Mouse (Mus musculus) megakaryocyte, embryonic 14.5 days (primary cell): Measurements from ENCODE around the gene Gm14698. TPM values are rescaled to one million over a fixed set of nuclear protein-coding genes. Genes with fewer than 3 reads are reported as not detected.
"Not testable (repeated sequence)": the region's sequence is repeated elsewhere in the genome, so short reads cannot be mapped to it uniquely, and the experiment has no call there.

Experiments used
- H3K27me3 ChIP-seq: replicated peaks from 2 replicates; pipeline ENCODE3; 2012; ENCODE audit warnings: inconsistent platforms
- H3K36me3 ChIP-seq: replicated peaks from 2 replicates; pipeline ENCODE3; 2012; ENCODE audit warnings: low read length, inconsistent platforms, mixed read lengths
- H3K4me1 ChIP-seq: 2 replicates; pipeline ENCODE4 v1.6.1; 2012; ENCODE audit warnings: inconsistent platforms
- H3K4me3 ChIP-seq: replicated peaks from 2 replicates; pipeline ENCODE3; 2012; ENCODE audit warnings: moderate library complexity, mild to moderate bottlenecking, inconsistent platforms
- H3K9me3 ChIP-seq: 2 replicates; pipeline ENCODE4 v1.6.1; 2012; ENCODE audit warnings: inconsistent platforms
- FLI1 ChIP-seq: IDR thresholded peaks from 2 replicates; pipeline ENCODE4 v1.6.1; 2012; ENCODE audit warnings: low read length, inconsistent platforms, mixed read lengths
- GATA1 ChIP-seq: IDR thresholded peaks from 3 replicates; pipeline ENCODE4 v1.6.1; 2012; ENCODE audit warnings: mixed read lengths, low read length, inconsistent platforms, borderline replicate concordance
- polyA plus RNA-seq: library from polyadenylated mRNA; stranded (reverse); fragments of >175 nt; gene quantifications from 2 replicates; pipeline ENCODE4 v1.2.3, GENCODE M21; 2012; ENCODE audit warnings: low replicate concordance; ENCODE audit not compliant: insufficient read depth

The Gm14698 gene
- polyA plus RNA-seq: 0.47 TPM in 1 of 2 replicates, not detected in the other

DNA sequence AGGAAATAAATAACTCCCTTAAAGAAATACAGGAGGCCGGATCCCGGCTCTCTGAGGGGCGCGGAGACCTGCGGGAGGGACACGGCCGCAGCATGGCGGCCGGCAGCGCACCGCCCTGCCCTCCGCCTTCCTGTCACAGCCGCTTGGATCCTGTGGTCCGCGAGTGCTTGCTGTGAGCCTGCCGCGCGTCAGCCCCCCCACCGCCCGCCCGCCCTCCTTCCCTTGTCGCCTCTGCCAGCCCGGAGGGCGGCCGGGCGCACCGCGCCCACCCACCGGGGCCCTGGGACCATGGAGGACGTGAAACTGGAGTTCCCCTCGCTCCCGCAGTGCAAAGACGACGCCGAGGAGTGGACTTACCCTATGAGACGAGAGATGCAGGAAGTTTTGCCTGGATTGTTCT is at the start of gene Gm14698:
Gm14698 (plus strand) TSS at position 35 of the 400 bp plus-strand sequence.
- not testable (repeated sequence) for H3K4me1 ChIP-seq, H3K27me3 ChIP-seq, H3K36me3 ChIP-seq, H3K4me3 ChIP-seq, H3K9me3 ChIP-seq

GRCm38 (mm10) chrX:68820449-68820848 is 444 bp upstream of the Gm14698 start:
- H3K4me1 ChIP-seq, H3K27me3 ChIP-seq, H3K9me3 ChIP-seq, H3K36me3 ChIP-seq, H3K4me3 ChIP-seq: not testable (repeated sequence)

- peaks cover 5% of the 10 kb centered on the region for H3K27me3 ChIP-seq
- H3K4me1 ChIP-seq: no peaks in the 10 kb centered on the region; the same call in 1 of the 2 replicates
- TF ChIP-seq GATA1: no peak
- no peak for TF ChIP-seq FLI1
- no peaks in the 10 kb centered on the region for H3K36me3 ChIP-seq
- no peaks in the 10 kb centered on the region for H3K9me3 ChIP-seq
- no peak overlapping the region for H3K4me3 ChIP-seq
Measured at GRCm38 (mm10) chrX:68839548-68840444, 18.9 kb downstream of the Gm14698 start.

DNA sequence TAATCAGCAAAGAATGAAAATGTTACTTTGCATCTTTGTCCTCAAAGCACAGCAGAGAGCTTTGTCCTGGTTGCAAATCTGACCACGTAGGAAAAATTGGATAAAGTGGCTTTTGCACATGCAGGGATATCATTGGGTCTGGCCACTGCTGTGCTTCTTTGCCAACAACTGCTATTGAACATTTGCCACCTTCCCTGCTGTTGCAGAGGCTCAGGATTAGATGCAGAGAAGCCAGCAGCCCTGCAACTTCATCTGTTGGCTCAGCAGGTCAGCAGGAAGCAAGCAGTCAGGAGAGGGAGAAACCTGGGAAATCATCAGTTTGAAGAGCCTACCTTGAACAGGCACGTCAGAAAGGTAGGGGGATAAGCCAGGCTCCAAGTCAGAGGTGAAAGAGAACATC is 44.3 kb downstream of the Gm14698 start:
- H3K4me1 ChIP-seq: no peaks in the 10 kb centered on the region
- H3K9me3 ChIP-seq: no peaks in the 10 kb centered on the region
- TF ChIP-seq FLI1 (no peak), GATA1 (no peak)
- H3K4me3 ChIP-seq: no peak overlapping the region
- no peaks in the 10 kb centered on the region for H3K36me3 ChIP-seq
- peaks cover 7% of the 10 kb centered on the region for H3K27me3 ChIP-seq

Other genes with a start within 250 kb of the Gm14698 start
- 2.6 and 8.6 TPM in 2 replicates for gene Fmr1, start 142.6 kb upstream of the Gm14698 start, polyA plus RNA-seq
- gene Fmr1nb, start 59.3 kb upstream of the Gm14698 start, polyA plus RNA-seq: not detected in 2 replicates
- gene Gm6812, start 72.0 kb downstream of the Gm14698 start, polyA plus RNA-seq: not detected in 2 replicates